Mouse (Mus musculus) neural tube, embryonic 13.5 days (tissue): Measurements from ENCODE around the gene Has3. TPM values are rescaled to one million over a fixed set of nuclear protein-coding genes. Genes with fewer than 3 reads are reported as not detected.
A peak's percentile ranks its signal among the peaks of the same experiment; 100 is the strongest.

ENCODE experiments used
- ATAC-seq: fragments of 200-750 bp; cut with Nextera tagmentation; 2 replicates; pipeline ENCODE4 v1.8.0; 2017; ENCODE audit warnings: low read depth, mild to moderate bottlenecking, moderate TSS enrichment, moderate library complexity
- H3K27ac ChIP-seq: fragments of 300-500 bp; sonication (generic); replicated peaks from 2 replicates; pipeline ENCODE4 v1.5.1; 2015; ENCODE audit warnings: moderate library complexity, mild to moderate bottlenecking, inconsistent platforms
- H3K27me3 ChIP-seq: fragments of 300-500 bp; sonication (generic); 2 replicates; pipeline ENCODE4 v1.6.1; 2015; ENCODE audit warnings: mild to moderate bottlenecking, inconsistent platforms
- H3K36me3 ChIP-seq: fragments of 300-500 bp; sonication (generic); 2 replicates; pipeline ENCODE4 v1.6.1; 2015; ENCODE audit warnings: mild to moderate bottlenecking, inconsistent platforms
- H3K4me1 ChIP-seq: fragments of 300-500 bp; sonication (generic); replicated peaks from 2 replicates; pipeline ENCODE4 v1.6.1; 2015; ENCODE audit warnings: inconsistent platforms
- H3K4me2 ChIP-seq: fragments of 300-500 bp; sonication (generic); 2 replicates; pipeline ENCODE4 v1.6.1; 2015; ENCODE audit warnings: inconsistent platforms, mild to moderate bottlenecking, moderate library complexity
- H3K4me3 ChIP-seq: fragments of 300-500 bp; sonication (generic); 2 replicates; pipeline ENCODE4 v1.5.1; 2015; ENCODE audit warnings: mild to moderate bottlenecking, inconsistent platforms
- H3K9ac ChIP-seq: fragments of 300-500 bp; sonication (generic); 2 replicates; pipeline ENCODE4 v1.6.1; 2015; ENCODE audit warnings: moderate library complexity, mild to moderate bottlenecking, inconsistent platforms
- H3K9me3 ChIP-seq: fragments of 300-500 bp; sonication (generic); 2 replicates; pipeline ENCODE4 v1.6.1; 2016; ENCODE audit warnings: inconsistent platforms
- WGBS: fragments of 180-500 bp; shearing (Covaris S2); methylation state at CpG from one replicate; pipeline ENCODE4 v1.1.7; 2015; 5-methylcytosine and 5-hydroxymethylcytosine counted together
- polyA plus RNA-seq: library from polyadenylated mRNA; unstranded; fragments of >200 nt; fragmentation: Nextera tagmentation; extraction: Ambion mirVana; gene quantifications from 2 replicates; pipeline ENCODE4 v1.2.1, GENCODE M21; 2015

Has3 gene
- 0.47 and 0.74 TPM in 2 replicates for polyA plus RNA-seq

DNA sequence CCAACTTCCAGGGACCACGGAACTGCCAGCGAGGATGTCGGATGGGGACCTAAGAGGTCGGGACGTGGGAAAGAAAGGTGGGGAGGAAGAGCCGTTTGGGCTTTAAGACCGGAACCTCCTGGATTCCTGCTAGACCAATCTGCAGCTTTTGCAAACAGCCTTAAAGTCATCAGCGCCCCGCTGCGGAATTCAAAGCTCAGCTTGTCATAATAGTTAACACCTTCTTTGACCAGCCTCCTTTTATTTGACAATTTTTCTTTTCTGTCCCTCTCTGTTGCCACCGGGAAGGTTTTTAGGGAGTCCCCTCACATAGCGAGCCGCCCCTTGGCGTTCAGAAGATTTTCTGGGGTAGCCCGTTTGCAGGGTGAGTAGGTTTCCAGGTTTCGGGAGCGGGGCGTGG is at the start of gene Has3:
TSS of gene Has3 (plus strand) at position 192 of the 400 bp plus-strand sequence.
- Histone ChIP-seq H3K9ac (peak within 1 kb of the TSS; percentile 80), H3K27ac (peak within 1 kb of the TSS; percentile 39), H3K36me3 (peaks cover 14% of the 10 kb centered on the region), H3K9me3 (no peaks in the 10 kb centered on the region), H3K27me3 (peaks cover 71% of the 10 kb centered on the region), H3K4me2 (peak within 1 kb of the TSS; percentile 86), H3K4me1 (peaks cover 38% of the 10 kb centered on the region), H3K4me3 (peak within 1 kb of the TSS; percentile 60)
- WGBS = under 1% methylated on average over 18 of the region's 18 CpGs
- ATAC-seq = no peak

DNA sequence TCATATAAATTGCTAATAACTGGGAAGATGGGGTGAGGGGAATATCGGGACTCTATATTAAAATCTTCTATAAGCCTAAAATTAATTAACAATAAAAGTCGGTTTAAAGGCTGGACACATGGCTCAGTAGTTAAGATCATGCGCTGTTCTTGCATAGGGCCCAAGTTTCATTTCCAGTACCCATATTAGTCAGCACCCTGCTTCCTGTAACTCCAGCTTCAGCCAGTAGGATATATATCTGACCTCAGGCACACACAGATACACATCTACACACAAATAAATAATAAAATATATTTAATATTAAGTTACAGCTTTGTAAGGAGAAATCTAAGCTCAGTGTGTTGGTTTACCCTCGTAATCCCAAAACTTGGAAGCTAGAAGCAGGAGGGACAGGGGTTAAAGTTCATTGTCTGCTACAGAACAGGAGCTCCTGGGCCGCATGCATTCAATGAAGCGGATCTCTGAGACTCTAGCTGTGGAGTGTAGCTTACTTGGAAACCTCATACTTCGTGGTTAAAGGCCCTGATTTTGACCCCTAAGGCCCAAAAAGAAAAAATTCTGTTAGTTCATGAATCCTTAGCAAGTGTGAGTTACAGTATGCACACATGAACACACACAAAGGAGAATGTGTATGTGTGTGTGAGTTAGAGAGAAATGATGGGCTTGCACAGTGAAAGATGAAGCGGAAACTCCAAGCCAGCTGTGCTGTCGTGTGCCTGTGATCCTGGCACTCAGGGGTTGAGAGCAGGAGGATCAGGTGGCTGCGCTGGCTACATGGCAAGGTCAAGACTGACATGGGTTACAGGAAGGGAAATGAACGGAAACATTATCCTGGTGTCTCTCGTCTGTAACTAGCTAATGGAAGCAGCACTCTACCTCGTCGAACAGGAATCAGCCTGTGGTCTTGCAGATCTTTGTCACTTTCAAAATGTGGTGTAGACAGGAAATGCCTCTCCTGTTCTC is 49.2 kb upstream of the Has3 start:
- Histone ChIP-seq H3K9ac (no peak overlapping the region), H3K27me3 (no peaks in the 10 kb centered on the region), H3K27ac (no peak overlapping the region), H3K4me1 (peaks cover 17% of the 10 kb centered on the region), H3K36me3 (no peaks in the 10 kb centered on the region; the same call in 1 of the 2 replicates), H3K4me3 (no peak overlapping the region), H3K4me2 (no peak overlapping the region), H3K9me3 (no peaks in the 10 kb centered on the region)
- 84% methylated on average over 14 of the region's 14 CpGs for WGBS
- ATAC-seq = no peak

DNA sequence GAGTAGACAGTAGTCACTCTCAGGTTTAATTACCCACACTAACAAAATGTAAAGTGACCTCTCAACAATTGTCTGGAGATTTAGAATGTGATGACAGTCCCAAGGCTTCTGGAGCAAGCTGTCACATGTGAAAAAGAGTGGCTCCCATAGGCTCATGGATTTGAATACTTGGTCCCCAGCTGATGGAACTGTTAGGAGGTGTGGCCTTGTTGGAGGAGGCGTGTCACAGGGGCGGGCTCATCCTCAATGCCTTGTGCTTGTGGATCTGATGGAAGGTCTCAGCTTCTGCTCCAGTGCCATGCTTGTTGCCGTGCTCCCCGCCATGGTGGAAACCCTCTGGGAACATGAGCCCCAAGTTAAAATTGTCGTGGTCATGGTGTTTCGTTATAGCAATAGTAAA is 41.1 kb upstream of the Has3 start:
- ATAC-seq = no peak
- WGBS = 84% methylated on average over 6 of the region's 6 CpGs
- Histone ChIP-seq H3K27ac (no peak overlapping the region), H3K27me3 (no peaks in the 10 kb centered on the region), H3K36me3 (no peaks in the 10 kb centered on the region; the same call in 1 of the 2 replicates), H3K4me2 (no peak overlapping the region), H3K9me3 (no peaks in the 10 kb centered on the region), H3K9ac (no peak overlapping the region), H3K4me3 (no peak overlapping the region), H3K4me1 (no peaks in the 10 kb centered on the region)

DNA sequence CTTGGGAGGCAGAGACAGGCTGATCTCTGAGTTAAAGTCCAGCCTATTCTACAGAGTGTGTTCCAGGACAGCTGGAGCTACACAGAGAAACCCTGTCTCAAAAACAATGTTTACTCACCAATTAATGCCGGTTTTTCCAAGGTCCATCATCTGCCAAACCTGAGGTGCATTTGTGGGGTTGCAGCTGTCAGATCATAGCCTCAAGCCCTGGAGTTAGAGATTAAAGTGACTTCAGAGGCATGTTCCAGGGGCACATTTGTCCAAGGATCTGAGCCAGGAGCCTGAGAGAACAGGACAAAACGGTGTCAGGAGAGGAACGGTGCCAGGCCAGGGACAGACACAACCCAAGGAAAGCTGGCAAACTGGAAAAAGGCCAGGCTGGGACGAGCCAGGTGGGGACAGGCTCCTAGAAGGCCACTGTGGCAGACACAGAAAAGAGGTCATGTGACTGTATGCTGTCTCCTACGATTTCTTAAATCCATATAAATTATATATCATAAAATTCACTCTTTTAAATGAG is 40.5 kb upstream of the Has3 start:
- ATAC-seq = no peak
- H3K4me3 ChIP-seq = no peak overlapping the region
- WGBS = 87% methylated on average over 5 of the region's 5 CpGs
- H3K27me3 ChIP-seq = no peaks in the 10 kb centered on the region
- H3K9ac ChIP-seq = no peak overlapping the region
- H3K4me2 ChIP-seq = no peak overlapping the region
- H3K27ac ChIP-seq = no peak overlapping the region
- H3K36me3 ChIP-seq = no peaks in the 10 kb centered on the region; the same call in 1 of the 2 replicates
- no peaks in the 10 kb centered on the region for H3K9me3 ChIP-seq
- H3K4me1 ChIP-seq = no peaks in the 10 kb centered on the region

DNA sequence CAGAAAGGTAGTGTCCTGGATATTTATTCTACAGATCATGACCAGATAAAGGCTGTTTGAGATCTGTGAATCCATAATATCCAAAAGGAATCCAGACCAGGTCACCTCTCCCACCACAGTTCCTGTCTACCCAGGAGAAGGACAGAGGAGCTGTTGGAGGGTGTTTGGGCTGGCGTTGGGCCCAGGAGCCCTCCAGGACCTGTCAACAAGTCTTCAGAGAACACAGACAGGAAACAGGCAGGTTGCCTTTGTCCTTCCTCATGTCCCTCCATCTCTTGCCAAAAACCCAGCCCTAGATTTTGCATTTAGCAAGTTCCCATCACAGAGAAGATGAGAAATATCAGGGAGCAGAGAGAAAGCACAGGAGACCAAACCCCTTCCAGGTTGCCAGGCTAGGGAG is 35.1 kb upstream of the Has3 start:
- Histone ChIP-seq H3K4me2 (no peak overlapping the region), H3K4me3 (no peak overlapping the region), H3K9me3 (no peaks in the 10 kb centered on the region), H3K27me3 (no peaks in the 10 kb centered on the region), H3K36me3 (no peaks in the 10 kb centered on the region), H3K9ac (no peak overlapping the region), H3K4me1 (peaks cover 13% of the 10 kb centered on the region), H3K27ac (no peak overlapping the region)
- ATAC-seq = no peak
- 82% methylated on average over 1 of the region's 1 CpGs for WGBS

DNA sequence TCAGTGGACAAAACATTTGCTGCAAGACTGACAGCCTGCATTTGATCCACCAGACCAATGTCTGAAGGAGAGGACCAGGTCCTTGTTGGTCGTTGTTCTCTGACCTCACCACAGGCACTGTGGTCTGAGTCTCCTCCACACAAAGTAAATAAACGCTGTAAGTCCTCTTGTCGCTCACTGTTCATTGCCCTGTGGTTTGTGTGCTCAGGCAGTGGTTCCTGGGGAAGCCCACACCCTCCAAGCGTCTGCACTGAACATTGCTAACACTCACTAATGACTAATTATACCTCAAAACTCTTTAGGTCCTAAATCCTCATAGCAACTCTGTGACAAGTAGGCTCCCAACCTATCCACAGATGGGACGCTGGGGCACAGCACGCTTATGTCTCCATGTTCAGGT is 33.5 kb upstream of the Has3 start:
- Histone ChIP-seq H3K9me3 (no peaks in the 10 kb centered on the region), H3K4me1 (peaks cover 17% of the 10 kb centered on the region), H3K36me3 (no peaks in the 10 kb centered on the region), H3K27me3 (no peaks in the 10 kb centered on the region), H3K4me3 (no peak overlapping the region), H3K4me2 (no peak overlapping the region), H3K27ac (no peak overlapping the region), H3K9ac (no peak overlapping the region)
- ATAC-seq = no peak
- WGBS = 81% methylated on average over 6 of the region's 6 CpGs

DNA sequence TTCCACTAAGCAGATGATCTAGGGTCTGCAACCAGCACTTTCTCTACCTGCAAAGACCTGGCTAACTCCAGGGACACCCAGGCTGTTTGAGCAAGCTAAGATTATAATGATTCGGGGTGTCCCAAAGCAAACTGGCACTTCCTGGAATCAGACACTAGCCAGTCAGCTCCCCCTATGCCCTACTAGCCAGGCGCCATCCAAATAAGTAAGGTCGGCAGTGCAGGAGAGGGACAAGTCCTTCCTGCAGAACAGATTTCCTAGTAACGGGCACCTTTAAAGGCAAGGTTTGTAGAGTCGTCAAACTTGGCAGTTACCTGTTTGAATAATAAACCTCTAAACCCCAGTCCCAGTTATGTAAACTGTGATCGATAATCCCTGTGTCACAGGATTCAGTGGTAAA is 31.2 kb upstream of the Has3 start:
- Histone ChIP-seq H3K4me3 (no peak overlapping the region), H3K9me3 (no peaks in the 10 kb centered on the region), H3K27me3 (no peaks in the 10 kb centered on the region), H3K4me2 (no peak overlapping the region), H3K27ac (peak overlapping the region; percentile 66; the same call in 1 of the 2 replicates), H3K36me3 (peaks cover 4% of the 10 kb centered on the region; the same call in 1 of the 2 replicates), H3K9ac (peak overlapping the region; percentile 38; the same call in 1 of the 2 replicates), H3K4me1 (peaks cover 17% of the 10 kb centered on the region)
- no peak for ATAC-seq
- 84% methylated on average over 6 of the region's 6 CpGs for WGBS

DNA sequence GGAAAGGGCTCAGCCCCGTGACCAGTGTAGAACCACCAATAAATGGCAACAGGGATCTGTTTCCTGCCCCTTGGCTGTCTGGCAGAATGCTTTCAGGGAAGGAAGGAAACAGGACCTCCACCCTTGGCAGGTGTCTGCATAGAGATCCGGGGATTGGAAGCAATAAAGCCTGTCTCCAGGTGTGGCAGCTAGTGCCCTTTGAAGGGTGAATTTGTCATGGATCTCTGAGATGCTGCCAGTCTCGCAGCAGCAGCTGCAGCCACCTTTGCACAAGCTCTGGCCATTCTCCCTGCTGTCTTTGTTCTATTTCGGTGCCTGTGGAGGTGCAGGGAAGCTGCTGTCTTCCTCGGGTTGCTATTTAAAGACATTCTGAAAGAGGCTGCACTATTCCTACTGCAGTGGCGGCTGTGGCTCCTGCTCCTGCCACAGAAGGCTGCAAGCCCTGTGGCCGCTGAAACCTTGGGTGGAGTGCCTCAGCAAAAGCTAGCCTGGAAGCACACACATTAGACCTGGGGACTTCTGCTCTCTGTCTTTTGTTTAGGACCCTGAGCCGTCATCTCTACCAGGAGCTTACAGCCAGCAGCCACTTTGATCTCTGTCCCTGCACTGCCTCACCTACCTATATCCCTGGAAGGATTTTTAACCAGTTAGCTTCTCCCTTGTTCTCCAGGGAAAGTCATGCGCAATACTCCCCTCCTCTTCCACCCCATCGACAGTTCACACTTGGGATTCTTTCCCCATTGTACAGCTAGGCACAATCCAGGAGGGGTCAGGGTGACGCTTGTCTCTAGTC is 30.6 kb upstream of the Has3 start:
- Histone ChIP-seq H3K9me3 (no peaks in the 10 kb centered on the region), H3K4me1 (peaks cover 17% of the 10 kb centered on the region), H3K36me3 (peaks cover 4% of the 10 kb centered on the region; the same call in 1 of the 2 replicates), H3K9ac (peak overlapping the region; percentile 38; the same call in 1 of the 2 replicates), H3K4me2 (no peak overlapping the region), H3K27ac (peak overlapping the region; percentile 66), H3K27me3 (no peaks in the 10 kb centered on the region), H3K4me3 (no peak overlapping the region)
- WGBS = 41% methylated on average over 11 of the region's 11 CpGs
- ATAC-seq = no peak

DNA sequence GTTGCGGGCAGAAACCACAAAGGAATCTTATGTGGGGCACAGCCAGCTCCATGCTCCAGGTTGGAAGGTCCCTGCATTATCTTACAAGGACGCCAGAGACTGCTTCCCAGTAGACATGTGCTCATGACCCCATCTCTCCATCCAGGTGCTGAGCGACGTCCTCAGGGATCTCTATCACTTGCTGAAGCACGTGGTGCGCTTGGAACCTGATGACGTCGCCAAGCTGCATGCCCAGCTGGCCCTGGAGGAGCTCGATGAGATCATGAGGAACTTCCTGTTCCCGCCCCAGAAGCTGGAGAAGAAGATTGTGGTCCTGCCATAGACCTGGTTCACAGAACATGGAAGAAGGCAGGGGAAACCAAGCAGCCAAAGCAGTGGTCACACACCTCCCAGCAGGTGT is 20.0 kb upstream of the Has3 start:
- 86% methylated on average over 10 of the region's 10 CpGs for WGBS
- H3K27me3 ChIP-seq = no peaks in the 10 kb centered on the region
- H3K4me3 ChIP-seq = no peak overlapping the region
- H3K9ac ChIP-seq = no peak overlapping the region
- H3K27ac ChIP-seq = no peak overlapping the region
- no peaks in the 10 kb centered on the region for H3K9me3 ChIP-seq
- no peak for ATAC-seq
- H3K36me3 ChIP-seq = no peaks in the 10 kb centered on the region
- H3K4me1 ChIP-seq = no peaks in the 10 kb centered on the region
- no peak overlapping the region for H3K4me2 ChIP-seq

DNA sequence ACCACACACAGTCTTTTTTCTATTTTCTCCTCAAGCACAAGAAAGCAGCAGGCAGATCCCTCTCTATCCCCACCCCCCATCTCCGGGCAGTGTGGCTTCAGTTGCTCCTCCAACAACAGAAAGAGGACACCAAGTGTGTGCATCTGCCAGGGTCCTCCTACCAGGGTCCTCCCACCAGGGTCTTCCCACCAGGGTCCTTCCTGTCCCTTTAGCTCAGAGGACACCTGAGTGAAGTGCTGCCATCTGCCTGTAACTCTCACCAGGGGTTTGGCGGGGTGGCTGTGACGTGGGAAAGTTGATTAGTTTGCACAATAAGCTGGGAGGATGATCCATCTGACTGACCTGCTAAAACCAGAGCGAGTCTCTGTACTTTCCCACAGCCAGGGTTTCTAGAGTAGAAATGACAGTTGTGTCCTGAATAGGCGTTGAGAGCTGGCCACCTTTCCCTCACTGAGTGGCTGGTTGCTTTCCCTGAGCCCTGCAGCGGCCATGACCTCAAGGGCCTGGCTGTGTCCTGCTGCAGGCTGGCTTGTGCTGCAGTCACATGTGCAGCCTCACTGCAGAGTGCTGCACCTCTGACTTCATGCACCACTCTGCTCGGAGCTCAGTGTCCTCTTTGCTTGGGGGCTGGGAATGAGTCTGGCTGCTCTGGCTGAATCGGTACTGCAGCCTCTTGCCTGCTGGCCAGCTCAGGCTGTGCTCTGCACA is 15.4 kb upstream of the Has3 start:
- no peaks in the 10 kb centered on the region for H3K4me1 ChIP-seq

DNA sequence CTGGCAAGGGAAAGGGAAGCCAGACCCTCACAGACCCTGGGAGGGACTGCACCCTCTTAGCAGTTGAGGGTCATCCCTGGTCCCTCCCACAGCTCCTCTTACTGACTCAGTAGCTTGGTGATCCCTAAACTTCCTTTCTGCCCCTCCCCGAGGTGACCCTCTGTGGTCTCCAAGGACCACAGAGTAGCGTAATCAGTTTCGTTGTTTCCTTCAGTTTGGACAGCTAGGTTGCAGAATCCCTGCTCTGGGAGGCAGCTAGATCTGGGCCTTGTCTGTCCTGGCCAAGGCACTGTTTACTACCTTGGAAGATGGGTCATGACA is 14.8 kb upstream of the Has3 start:
- WGBS = 83% methylated on average over 3 of the region's 3 CpGs

More for the DNA sequence above, 15.4 kb upstream of the Has3 start:
- Histone ChIP-seq H3K27ac (no peak overlapping the region), H3K9ac (0 out of 2 replicates have a peak overlapping the region, but pooled peaks have one; percentile 17), H3K36me3 (no peaks in the 10 kb centered on the region), H3K27me3 (no peaks in the 10 kb centered on the region), H3K9me3 (no peaks in the 10 kb centered on the region), H3K4me2 (no peak overlapping the region), H3K4me3 (no peak overlapping the region)
- 45% methylated on average over 8 of the region's 8 CpGs for WGBS
- ATAC-seq = no peak

More for the DNA sequence above, 14.8 kb upstream of the Has3 start:
- Histone ChIP-seq H3K4me3 (no peak overlapping the region), H3K4me2 (no peak overlapping the region), H3K4me1 (no peaks in the 10 kb centered on the region), H3K9me3 (no peaks in the 10 kb centered on the region), H3K36me3 (no peaks in the 10 kb centered on the region), H3K27ac (no peak overlapping the region), H3K9ac (0 out of 2 replicates have a peak overlapping the region, but pooled peaks have one; percentile 17), H3K27me3 (no peaks in the 10 kb centered on the region)
- ATAC-seq = no peak
